Mouse (Mus musculus): ENCODE measurements around the gene Tdrd9. TPM values are rescaled to one million over a fixed set of nuclear protein-coding genes. Genes with fewer than 3 reads are reported as not detected.
A peak's percentile ranks its signal among the peaks of the same experiment; 100 is the strongest.
"Not testable (repeated sequence)": the region's sequence is repeated elsewhere in the genome, so short reads cannot be mapped to it uniquely, and the experiment has no call there.

Tdrd9 gene
- polyA plus RNA-seq, 1 experiment from 2014 or later, result 1.4 TPM

DNA sequence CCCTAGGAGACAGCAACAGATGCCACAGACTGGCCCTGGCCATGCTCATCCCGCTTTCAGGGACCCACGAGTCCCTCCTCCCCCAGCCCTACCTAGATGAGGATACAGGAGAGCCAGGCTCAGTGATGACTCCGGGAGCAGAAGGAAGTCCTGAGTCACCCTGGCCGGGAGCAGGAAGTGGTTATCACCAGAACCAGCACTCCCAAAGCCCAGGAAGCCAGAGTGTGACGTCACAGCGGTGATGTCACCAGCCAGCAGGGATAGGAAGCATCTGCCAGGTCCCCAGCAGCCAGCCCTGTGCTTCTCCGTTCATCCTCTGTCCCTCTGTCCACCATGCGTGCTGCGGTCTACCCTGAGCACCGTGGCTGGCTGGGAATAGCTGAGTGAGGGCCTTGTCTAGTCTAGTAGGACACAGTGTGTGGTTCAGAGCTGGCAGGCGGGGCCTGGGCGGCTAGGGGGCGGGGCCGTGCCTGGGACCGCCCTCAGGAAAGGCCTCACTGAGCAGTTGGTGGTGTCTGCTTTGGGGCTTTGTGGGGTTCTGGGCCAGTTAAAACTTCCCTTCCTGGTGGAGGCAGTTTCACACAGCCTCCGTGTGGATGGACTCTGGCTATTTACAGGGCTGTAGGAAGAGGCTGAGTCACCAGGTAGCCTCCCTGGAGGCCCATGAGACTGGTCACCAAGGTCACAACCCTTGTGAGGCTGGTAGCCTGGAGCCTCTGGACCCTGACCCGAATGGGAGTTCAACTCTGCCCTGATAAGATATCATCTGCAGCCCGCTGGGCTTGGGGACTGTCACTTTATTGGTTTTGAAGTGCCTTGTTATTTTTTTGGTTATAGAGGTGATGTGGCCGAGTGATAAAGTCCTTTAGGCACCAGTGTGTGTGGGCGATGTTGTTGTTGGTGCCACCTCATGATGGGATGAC lies 27.0 kb upstream of the Tdrd9 start:
- not testable (repeated sequence) for H3K36me3 ChIP-seq; H3K4me1 ChIP-seq (replicated peaks); H3K9ac ChIP-seq; H3K4me3 ChIP-seq; H3K9me3 ChIP-seq; H3K4me2 ChIP-seq; H3K27me3 ChIP-seq
- ATAC-seq (ENCODE audit: low read depth), result peak; percentile 37; the same call in 1 of the 2 replicates
- H3K27ac ChIP-seq (replicated peaks), result peak overlapping the region; percentile 59; the same call in 1 of the 2 replicates
- 72% methylated on average over 18 of the region's 20 CpGs for WGBS

DNA sequence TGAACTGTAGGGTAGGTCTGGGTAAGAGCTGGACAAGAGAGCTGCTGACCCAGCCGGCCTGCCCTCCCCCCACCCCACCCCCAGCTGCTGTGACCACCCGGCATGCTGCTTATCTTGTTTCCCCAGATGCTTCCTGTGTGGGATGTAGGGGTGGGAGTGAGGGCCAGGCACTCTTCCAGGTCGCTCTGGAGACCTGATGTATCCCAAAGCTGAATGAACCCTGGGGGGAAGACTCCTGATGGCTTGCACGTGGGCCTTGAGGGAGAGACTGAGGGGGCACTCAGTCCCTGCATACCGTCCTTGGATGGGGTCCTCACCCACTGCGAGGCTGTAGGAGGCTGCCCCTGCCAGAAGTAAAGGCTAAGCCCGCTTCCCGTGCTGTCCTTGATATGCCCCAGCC lies 26.2 kb upstream of the Tdrd9 start:
- H3K9ac ChIP-seq, result no peak overlapping the region
- H3K36me3 ChIP-seq, result no peaks in the 10 kb centered on the region
- whole genome bisulfite sequencing, result 83% methylated on average over 8 of the region's 8 CpGs
- no peaks in the 10 kb centered on the region; the same call in 1 of the 2 replicates for H3K4me1 ChIP-seq (replicated peaks)
- no peaks in the 10 kb centered on the region for H3K9me3 ChIP-seq
- no peak overlapping the region for H3K4me3 ChIP-seq
- H3K27me3 ChIP-seq, result no peaks in the 10 kb centered on the region
- no peak for ATAC-seq (ENCODE audit: low read depth)
- peak overlapping the region; percentile 75; the same call in 1 of the 2 replicates for H3K27ac ChIP-seq (replicated peaks)
- no peak overlapping the region for H3K4me2 ChIP-seq

DNA sequence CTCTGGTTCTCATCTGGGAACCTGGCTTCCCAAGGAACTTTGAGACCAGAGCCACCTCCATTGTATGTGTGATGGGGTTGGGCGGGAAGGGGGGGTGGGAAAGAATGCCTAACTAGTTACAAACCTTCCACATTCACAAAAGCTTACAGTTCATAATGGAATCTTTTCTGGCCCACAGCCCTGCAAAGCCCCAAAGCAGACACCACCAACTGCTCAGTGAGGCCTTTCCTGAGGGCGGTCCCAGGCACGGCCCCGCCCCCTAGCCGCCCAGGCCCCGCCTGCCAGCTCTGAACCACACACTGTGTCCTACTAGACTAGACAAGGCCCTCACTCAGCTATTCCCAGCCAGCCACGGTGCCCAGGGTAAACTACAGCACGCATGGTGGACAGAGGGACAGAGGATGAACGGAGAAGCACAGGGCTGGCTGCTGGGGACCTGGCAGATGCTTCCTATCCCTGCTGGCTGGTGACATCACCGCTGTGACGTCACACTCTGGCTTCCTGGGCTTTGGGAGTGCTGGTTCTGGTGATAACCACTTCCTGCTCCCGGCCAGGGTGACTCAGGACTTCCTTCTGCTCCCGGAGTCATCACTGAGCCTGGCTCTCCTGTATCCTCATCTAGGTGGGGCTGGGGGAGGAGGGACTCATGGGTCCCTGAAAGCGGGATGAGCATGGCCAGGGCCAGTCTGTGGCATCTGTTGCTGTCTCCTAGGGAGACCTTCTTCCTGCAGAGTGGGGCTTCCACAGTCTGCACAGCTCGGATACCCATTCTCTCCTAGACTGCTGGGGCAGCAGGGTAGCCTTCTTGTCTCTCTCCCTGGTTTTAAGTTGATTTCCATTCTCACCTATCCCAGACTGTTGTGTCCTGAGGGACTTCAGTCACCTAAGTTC lies 25.3 kb upstream of the Tdrd9 start:
- H3K4me1 ChIP-seq (replicated peaks); H3K36me3 ChIP-seq; H3K9ac ChIP-seq; H3K9me3 ChIP-seq; H3K27me3 ChIP-seq; H3K4me3 ChIP-seq; H3K4me2 ChIP-seq: not testable (repeated sequence)
- peak; percentile 48; the same call in 1 of the 2 replicates for ATAC-seq (ENCODE audit: low read depth)
- H3K27ac ChIP-seq (replicated peaks), result peak overlapping the region; percentile 75; the same call in 1 of the 2 replicates
- 68% methylated on average over 12 of the region's 15 CpGs for WGBS

DNA sequence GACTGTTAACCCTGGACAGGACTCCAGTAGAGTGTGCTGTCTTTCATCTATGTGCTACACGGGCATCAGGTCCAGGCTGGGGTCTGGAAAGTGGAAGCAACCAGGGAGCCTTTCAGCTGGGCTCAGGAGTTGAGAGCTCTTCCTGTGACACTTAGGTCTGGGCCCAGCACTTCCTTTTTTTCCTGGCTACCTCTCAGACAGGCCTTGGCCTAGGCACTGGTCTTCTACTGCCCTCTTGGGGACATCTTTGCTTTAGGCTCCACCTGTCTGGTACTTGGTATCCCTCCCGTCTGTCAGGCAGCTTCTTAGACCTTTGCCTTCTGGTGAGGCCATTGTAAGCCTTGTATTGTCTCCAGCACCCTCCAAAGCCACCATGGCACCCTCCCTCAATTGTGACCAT lies 24.6 kb upstream of the Tdrd9 start:
- H3K4me1 ChIP-seq (replicated peaks), result peaks cover 4% of the 10 kb centered on the region; the same call in 1 of the 2 replicates
- no peak overlapping the region for H3K4me3 ChIP-seq
- no peak overlapping the region for H3K9ac ChIP-seq
- ATAC-seq (ENCODE audit: low read depth), result no peak
- no peaks in the 10 kb centered on the region for H3K36me3 ChIP-seq
- no peak overlapping the region for H3K4me2 ChIP-seq
- no peaks in the 10 kb centered on the region for H3K9me3 ChIP-seq
- H3K27me3 ChIP-seq, result no peaks in the 10 kb centered on the region
- H3K27ac ChIP-seq (replicated peaks), result no peak overlapping the region
- WGBS, result 53% methylated on average over 2 of the region's 2 CpGs

DNA sequence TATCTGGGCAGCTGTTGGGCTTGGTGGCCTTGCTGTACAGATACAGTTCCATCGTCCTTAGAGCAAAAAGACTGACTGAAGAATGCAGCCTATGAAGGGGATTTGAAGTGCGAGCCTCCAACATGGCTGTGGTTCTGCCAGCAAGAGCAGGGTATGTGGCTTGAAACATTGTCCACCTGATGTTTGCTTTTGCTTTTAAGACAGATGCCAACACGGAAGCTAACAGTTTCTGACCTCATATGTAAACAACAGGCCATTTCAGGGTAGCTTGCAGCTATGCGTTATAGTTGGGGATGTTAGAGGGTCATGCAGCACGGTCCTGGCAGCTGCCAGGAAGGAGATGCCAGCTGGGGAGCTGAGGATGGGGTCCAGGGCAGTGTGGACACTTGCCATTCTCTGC lies 20.9 kb upstream of the Tdrd9 start:
- H3K27me3 ChIP-seq, result no peaks in the 10 kb centered on the region
- no peaks in the 10 kb centered on the region for H3K36me3 ChIP-seq
- ATAC-seq (ENCODE audit: low read depth), result no peak
- WGBS, result 81% methylated on average over 5 of the region's 5 CpGs
- no peak overlapping the region for H3K9ac ChIP-seq
- H3K4me3 ChIP-seq, result no peak overlapping the region
- no peak overlapping the region for H3K4me2 ChIP-seq
- H3K4me1 ChIP-seq (replicated peaks), result peaks cover 8% of the 10 kb centered on the region; the same call in 1 of the 2 replicates
- no peak overlapping the region for H3K27ac ChIP-seq (replicated peaks)
- H3K9me3 ChIP-seq, result no peaks in the 10 kb centered on the region

DNA sequence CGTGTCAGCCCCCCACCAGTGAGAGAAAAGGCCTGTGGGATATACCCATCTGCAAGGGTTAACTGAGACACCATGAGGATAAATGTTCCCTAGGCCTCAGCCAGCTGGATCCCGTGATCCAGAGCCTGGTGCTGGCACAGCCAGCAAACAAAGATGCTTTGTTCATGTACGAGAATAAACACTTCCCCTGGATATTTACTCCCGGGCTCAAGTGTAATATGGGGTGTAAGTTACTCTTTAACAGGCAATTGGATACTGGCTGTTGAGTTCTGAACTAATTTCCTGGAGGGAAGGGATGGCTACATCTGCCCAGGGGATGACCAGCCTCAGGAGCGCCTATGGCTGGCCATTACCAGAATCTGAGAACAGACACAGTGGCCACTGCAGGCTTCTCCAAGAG lies 19.7 kb upstream of the Tdrd9 start:
- Histone ChIP-seq H3K36me3 (no peaks in the 10 kb centered on the region), H3K4me1 (replicated peaks) (peaks cover 8% of the 10 kb centered on the region; the same call in 1 of the 2 replicates), H3K27me3 (no peaks in the 10 kb centered on the region), H3K4me2 (no peak overlapping the region), H3K4me3 (no peak overlapping the region), H3K9ac (no peak overlapping the region), H3K27ac (replicated peaks) (no peak overlapping the region), H3K9me3 (no peaks in the 10 kb centered on the region)
- no peak for ATAC-seq (ENCODE audit: low read depth)
- WGBS, result 45% methylated on average over 5 of the region's 5 CpGs

DNA sequence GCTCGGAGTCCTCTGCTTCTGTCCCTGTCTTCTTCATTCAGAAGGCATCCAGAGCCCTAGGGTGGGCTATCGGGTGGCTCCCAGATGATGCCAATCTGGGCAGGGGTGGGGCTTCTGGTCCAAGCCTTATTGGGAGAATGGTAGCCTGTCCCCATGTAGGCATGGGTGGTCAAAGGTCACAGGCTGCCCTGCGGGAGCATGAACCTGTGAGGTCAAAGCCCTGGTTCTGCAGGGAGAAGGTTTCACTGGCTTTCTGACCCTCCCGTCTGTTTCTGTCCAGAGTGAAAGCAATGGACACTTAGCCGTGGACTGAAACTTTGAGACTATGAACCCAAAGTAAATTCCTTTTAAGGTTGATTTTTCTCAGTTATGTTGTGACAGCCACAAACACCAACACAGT lies 15.2 kb upstream of the Tdrd9 start:
- Histone ChIP-seq H3K9me3 (no peaks in the 10 kb centered on the region), H3K36me3 (peaks cover 21% of the 10 kb centered on the region), H3K27me3 (no peaks in the 10 kb centered on the region), H3K4me3 (no peak overlapping the region), H3K9ac (no peak overlapping the region), H3K4me1 (replicated peaks) (peaks cover 8% of the 10 kb centered on the region; the same call in 1 of the 2 replicates), H3K27ac (replicated peaks) (no peak overlapping the region), H3K4me2 (no peak overlapping the region)
- WGBS, result 79% methylated on average over 5 of the region's 5 CpGs
- no peak for ATAC-seq (ENCODE audit: low read depth)

DNA sequence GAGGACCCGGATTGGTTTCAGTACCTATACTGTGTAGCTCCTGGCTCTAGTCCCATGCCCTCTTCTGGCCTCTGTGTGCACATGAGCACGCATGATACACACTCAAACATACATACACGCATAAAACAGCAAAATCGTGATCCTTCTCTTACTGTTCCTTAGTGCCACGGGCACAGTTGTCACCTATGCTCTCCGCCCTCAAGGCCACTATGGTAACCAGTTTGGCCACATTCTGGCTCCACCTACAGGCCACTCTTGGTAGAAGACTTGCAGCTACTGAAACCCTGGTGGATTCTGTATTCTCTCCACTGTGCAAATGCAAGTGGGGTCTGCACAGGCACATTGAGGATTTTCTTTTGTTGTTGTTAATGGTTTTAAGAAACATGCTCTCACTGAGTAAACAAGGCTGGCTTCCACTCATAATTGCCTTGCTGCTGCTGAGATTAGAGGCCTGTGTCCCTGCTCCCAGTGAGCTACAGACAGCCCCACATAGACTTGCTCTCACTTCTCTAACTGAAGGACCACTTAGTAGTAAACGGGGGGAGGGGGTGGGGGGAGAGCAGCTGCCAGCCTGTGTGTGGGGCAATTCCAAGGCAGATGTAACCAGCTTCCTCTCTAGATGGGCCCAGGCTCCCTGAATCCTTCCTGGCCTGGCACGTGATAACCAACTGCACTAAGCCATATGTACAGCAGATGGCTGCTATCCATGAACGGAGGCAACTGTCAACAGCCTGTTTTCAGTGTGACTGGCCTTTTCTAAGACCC lies 13.1 kb upstream of the Tdrd9 start:
- Histone ChIP-seq H3K4me1 (replicated peaks) (no peaks in the 10 kb centered on the region), H3K4me2 (no peak overlapping the region), H3K9ac (no peak overlapping the region), H3K4me3 (no peak overlapping the region), H3K27me3 (no peaks in the 10 kb centered on the region), H3K36me3 (peaks cover 39% of the 10 kb centered on the region), H3K9me3 (no peaks in the 10 kb centered on the region), H3K27ac (replicated peaks) (peak overlapping the region; percentile 3; the same call in 1 of the 2 replicates)
- peak; percentile 56 for ATAC-seq (ENCODE audit: low read depth)
- 44% methylated on average over 9 of the region's 9 CpGs for WGBS

DNA sequence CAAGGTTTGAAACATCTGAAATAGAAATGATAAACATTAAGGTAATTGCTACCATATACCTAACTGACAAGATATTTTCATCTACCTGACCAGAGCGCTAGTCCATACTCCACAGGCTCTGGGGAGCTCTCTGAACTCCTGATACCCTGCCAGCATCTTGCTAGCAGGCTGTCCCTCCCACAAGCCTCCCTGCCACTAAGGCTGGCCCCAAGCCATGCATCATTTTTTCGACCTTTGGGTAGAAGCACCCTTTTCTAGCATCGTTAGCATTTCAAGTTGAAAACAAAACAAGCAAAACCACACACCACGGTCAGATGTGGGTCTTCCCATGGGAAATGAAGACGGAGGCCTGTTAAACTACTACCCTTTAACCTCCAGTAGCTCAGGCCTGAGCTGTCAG lies 8.0 kb upstream of the Tdrd9 start:
- Histone ChIP-seq H3K9me3 (no peaks in the 10 kb centered on the region), H3K27ac (replicated peaks) (no peak overlapping the region), H3K9ac (no peak overlapping the region), H3K4me1 (replicated peaks) (peaks cover 16% of the 10 kb centered on the region), H3K4me2 (no peak overlapping the region), H3K4me3 (no peak overlapping the region), H3K36me3 (peaks cover 39% of the 10 kb centered on the region), H3K27me3 (no peaks in the 10 kb centered on the region)
- WGBS, result 88% methylated on average over 5 of the region's 5 CpGs
- ATAC-seq (ENCODE audit: low read depth), result no peak

DNA sequence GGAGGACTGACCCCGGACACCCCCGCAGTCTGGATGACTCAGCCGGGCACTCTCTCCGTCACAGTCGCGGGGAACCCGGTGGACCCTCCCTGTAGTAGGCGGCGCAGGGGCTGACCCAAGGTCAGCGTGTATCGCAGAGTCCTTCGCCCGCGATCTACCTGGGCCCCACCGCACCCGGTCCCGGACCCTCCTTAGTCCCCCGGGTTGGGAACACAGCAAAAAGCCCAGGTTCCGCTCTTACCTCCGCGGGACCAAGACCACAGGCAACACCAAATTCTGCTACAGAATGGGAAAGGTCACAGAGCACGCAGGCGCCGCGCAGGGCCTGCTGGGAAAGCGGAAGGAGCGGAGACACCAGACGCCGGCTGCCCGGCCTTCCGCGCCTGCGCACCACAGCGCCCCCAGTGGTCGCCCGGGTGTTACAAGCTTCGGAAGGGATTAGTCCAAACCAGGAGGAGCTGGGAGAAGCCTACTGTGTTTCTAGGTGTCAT lies 4.6 kb upstream of the Tdrd9 start, which contains the start of gene Atp5mpl:
Atp5mpl (minus strand) TSS at position 295 of the 491 bp plus-strand sequence.
- peak within 1 kb of the TSS; percentile 91 for H3K9ac ChIP-seq
- peak; percentile 89 for ATAC-seq (ENCODE audit: low read depth)
- peak within 1 kb of the TSS; percentile 61 for H3K27ac ChIP-seq (replicated peaks)
- no peaks in the 10 kb centered on the region for H3K27me3 ChIP-seq
- H3K4me1 ChIP-seq (replicated peaks), result peaks cover 16% of the 10 kb centered on the region
- H3K9me3 ChIP-seq, result no peaks in the 10 kb centered on the region
- H3K4me2 ChIP-seq, result peak within 1 kb of the TSS; percentile 92
- WGBS, result under 1% methylated on average over 37 of the region's 37 CpGs
- peaks cover 12% of the 10 kb centered on the region for H3K36me3 ChIP-seq
- H3K4me3 ChIP-seq, result peak within 1 kb of the TSS; percentile 75

DNA sequence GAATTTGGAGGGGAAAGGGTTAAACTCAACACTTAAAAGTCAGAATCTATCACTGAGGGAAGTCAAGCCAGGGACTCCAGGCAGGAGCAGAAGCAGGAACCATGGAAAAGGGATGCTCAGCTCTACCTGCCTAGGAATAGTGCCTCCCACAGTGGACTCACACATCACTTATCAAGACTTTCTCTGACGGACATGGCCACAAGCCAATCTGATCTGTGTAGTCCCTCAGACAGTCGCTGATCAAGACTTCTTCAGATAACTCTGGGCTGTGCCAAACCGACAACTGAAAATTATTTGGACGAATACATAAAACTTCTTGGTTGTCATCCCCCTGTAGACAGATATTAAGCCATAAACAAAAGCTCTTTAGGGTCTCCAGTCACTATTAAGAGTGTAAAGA lies 1.3 kb upstream of the Tdrd9 start:
- WGBS, result 88% methylated on average over 4 of the region's 4 CpGs
- Histone ChIP-seq H3K4me3 (no peak overlapping the region), H3K9ac (no peak overlapping the region), H3K27ac (replicated peaks) (no peak overlapping the region), H3K36me3 (no peaks in the 10 kb centered on the region), H3K27me3 (no peaks in the 10 kb centered on the region), H3K4me1 (replicated peaks) (peaks cover 13% of the 10 kb centered on the region), H3K9me3 (no peaks in the 10 kb centered on the region), H3K4me2 (no peak overlapping the region)
- no peak for ATAC-seq (ENCODE audit: low read depth)

Data from neural tube, embryonic 13.5 days (tissue).